Mouse (Mus musculus): ENCODE data around the gene Hk2.
"Not testable (repeated sequence)": the region's sequence is repeated elsewhere in the genome, so short reads cannot be mapped to it uniquely, and the experiment has no call there.

Hk2 gene

DNA sequence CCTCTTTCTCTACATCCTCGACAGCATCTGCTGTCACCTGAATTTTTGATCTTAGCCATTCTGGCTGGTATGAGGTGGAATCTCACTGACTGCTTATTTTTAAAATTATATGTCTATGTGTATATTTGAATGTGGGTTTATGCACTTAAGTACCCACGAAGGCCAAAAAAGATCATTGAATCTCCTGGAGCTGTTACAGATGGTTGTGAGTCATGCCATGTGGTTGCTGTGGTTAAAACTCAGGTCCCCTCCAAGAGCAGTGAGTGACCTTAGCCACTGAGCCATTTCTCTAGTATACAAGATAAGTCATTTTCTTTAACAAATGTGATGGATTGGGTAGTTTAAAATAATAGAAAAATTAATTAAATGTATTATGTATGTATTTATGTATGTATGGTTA is 95.0 kb downstream of the Hk2 start:
- DNase-seq, result not testable (repeated sequence)

DNA sequence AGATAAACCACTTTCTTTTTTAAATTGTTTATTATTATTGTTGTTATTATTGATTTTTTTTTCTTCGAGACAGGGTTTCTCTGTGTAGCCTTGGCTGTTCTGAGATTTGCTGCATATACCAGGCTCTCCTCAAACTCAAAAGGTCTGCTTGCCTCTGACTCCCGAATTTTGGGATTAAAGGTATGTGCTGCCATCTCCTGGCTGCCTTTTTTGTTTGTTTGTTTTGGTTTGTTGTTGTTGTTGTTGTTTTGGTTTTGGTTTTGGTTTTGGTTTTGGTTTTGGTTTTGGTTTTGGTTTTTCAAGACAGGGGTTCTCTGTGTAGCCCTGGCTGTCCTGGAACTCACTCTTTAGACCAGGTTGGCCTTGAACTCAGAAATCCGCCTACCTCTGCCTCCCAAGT is 96.6 kb downstream of the Hk2 start:
- not testable (repeated sequence) for DNase-seq

Data from B cell, adult 2 months (primary cell).